Mouse (Mus musculus): ENCODE results near the gene Arid1b.
A peak's percentile ranks its signal among the peaks of the same experiment; 100 is the strongest.

Arid1b gene

DNA sequence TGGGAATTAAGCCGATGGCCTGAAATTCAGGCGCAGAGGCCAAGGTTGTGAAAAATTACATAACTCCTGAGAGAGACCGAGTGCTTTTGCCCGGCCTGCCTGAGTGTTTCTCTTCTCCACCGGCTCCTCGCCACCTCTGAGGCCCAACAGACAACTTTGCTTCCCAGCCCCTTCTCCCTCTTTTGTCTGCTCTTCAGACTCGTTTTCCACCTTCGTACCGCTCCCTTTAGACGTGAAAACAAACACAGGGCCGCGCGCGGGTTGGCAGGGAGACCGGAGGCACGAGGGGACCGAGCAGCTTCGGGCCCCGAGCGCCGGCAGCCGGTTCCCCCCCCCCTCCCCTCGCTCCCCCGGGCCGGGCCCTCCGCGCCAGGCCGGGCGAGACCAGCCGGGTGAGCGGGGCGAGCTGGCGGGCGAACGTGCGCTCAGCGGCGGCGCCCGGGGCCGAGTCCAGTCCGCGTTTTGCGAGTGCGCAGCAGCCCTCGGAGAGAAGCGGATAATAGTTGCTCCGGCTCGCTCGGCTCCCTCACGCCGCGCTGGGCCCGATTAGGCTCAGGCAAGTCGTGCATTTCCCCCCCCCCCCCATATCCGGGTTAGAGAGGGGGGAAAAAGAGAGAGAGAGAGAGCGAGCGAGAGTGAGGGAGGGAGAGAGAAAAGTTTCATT lies at the start of gene Arid1b:
Gene Arid1b, plus strand, starts transcription at position 493 of the 664 bp plus-strand sequence.
- DNase-seq (ENCODE audit: low read depth) = peak; percentile 87

DNA sequence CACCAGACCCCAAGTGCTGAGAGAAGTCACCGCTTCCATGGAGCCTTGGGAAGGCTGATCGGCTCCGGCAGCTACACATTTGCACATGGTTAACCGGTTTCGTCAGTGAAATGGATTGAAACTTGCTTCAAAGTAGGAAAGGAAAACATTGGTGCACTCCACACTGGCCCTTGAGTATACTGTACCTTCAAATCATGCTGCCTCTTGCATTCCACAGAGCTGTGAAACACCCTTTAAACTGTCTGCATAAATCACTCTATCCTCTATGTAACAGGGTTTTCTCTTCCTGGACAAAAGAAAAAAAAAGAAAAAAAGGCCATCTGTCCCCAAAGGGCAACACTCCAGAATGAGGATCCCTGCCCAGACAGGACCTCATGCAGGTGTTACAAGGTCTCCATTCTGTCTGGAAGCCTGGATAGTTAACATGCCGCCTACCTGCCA lies 48.8 kb upstream of the Arid1b start:
- DNase-seq (ENCODE audit: low read depth) = no peak

DNA sequence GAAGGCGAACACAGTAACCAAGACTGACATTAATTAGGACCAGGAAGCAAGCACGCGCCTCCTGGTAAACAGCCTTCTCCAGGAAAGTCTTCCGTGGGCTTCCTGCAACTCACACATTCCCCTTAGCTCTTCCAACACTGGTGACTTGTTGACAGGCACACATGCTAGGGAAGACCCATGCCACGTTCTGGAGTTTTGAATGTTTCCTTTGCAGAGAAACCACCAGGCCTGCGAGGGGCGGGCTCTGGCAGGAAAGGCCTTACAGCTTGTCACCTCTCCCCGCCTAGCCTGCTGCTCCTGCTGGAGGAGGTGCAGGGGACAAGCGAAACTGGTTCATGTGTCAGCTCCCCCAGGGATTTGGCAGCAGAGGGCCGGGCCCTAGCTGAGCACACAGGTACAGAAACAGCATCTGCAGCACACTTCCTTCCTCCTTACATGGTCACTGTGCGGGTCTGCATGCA lies 48.2 kb upstream of the Arid1b start:
- DNase-seq (ENCODE audit: low read depth) = no peak

DNA sequence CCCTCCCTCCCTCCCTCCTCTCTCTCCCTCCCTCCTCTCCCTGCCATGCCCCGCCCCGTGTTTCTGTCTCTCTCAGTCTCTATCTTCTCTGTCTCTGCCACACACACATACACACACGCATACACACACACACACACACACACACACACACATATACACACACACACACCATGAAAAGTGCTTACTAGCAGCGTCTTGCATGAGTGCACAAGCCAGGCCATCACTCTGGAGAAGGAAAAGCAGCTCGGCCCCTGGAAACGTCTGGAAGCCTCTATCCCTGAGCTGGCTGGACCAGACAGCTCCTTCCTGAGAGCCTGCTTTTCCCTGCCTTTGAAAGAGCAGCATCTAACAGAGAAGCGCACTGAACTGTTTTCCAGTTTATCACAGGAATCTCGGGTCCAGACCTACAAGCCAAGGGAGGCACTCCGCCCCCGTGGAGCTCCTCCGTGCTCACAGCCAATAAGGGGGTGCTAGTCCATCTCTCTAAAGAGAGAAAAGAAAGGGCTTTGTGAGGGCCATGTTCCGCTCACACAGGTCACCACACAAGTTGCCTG lies 47.6 kb upstream of the Arid1b start:
- peak; percentile 15 for DNase-seq (ENCODE audit: low read depth)

DNA sequence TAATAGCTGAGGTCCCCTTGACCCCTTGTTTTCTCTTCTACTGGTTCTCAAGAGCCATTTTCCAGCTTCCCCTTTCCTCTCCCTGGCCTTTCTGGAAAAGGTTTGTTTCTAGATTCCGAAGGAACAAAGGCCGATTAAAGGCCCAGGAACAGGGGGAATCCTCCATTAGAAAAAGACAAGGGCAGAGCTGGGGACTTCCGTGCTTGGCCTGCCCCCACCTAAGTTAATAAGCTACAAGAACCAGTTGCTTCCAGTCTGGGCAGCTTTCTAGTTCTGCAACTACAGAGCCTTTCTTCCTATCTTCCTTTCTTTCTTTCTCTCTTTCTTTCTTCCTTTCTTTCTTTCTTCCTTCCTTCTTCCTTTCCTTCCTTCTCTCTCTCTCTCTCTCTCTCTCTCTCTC lies 47.1 kb upstream of the Arid1b start:
- DNase-seq (ENCODE audit: low read depth) = no peak

GRCm38 (mm10) chr17:4947439-4947838 lies 46.7 kb upstream of the Arid1b start:
- DNase-seq (ENCODE audit: low read depth) = no peak

GRCm38 (mm10) chr17:4948501-4948900 lies 45.6 kb upstream of the Arid1b start:
- no peak for DNase-seq (ENCODE audit: low read depth)

- no peak for DNase-seq (ENCODE audit: low read depth)
These were observed 39.7 kb upstream of the Arid1b start for GRCm38 (mm10) chr17:4954431-4954830.

- no peak for DNase-seq (ENCODE audit: low read depth)
These were observed 29.8 kb upstream of the Arid1b start for GRCm38 (mm10) chr17:4964192-4964877.

- DNase-seq (ENCODE audit: low read depth) = no peak
These were observed 26.9 kb upstream of the Arid1b start for GRCm38 (mm10) chr17:4967201-4967600.

DNA sequence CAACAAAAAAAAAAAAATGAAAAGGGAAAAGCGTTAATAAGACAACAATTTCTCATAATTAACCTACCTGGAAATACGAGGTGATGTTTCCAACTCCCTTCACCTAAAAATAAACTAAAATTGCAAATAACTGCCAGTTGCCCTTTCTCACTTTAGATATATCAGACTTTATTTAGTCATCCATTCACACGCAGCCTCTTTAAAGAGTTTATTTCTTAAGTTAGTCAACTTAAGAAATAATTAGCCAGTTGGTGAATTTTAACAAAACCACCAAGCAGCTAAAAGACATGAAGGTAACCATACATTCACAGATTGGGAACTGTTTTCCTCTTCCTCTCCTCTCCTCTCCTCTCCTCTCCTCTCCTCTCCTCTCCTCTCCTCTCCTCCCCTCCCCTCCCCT lies 26.1 kb upstream of the Arid1b start:
- DNase-seq (ENCODE audit: low read depth) = no peak

- DNase-seq (ENCODE audit: low read depth) = no peak
These were observed 25.3 kb upstream of the Arid1b start for GRCm38 (mm10) chr17:4968878-4969277.

DNA sequence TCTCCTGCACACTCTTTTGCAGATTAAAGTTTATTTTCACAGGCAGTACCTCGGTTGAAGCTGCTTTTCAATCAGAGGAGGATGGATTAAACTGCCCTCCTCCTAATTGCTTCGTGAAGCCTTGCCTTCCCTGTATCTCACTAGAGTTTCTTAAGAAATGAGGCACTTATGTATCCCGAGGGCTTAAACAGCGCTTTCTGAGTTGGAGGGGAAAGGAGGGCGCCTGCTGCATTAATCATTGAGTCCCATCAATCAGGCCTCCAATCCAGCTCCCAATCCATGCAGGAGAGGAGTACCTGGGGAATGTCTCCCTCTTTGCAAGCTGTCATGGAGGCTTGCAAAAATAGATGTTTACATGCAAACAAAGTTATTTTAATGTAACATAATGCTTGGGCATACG lies 21.9 kb upstream of the Arid1b start:
- no peak for DNase-seq (ENCODE audit: low read depth)

DNA sequence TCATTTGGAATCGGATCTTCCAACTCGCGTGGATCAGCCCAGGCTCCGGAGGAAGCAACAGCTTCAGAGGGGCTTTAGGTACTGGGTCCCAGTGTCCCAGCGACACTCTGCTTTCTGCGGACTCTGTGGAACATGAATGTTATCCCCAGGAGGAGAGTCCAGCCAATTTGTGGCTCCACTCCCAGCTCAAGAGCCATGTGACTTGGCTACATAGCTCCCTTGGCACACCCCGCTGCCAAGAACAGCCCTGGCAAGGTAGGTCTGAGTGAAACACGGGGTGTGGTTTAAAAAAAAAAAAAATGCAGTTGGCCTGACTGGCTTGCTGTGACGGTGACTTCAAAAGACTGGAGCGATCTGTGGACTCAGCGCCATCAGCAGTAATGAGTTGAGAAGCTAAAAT lies 19.4 kb upstream of the Arid1b start:
- peak; percentile 69 for DNase-seq (ENCODE audit: low read depth)

GRCm38 (mm10) chr17:4980151-4980550 lies 14.0 kb upstream of the Arid1b start:
- DNase-seq (ENCODE audit: low read depth) = no peak

- no peak for DNase-seq (ENCODE audit: low read depth)
These were observed 11.3 kb upstream of the Arid1b start for GRCm38 (mm10) chr17:4982819-4983218.

DNA sequence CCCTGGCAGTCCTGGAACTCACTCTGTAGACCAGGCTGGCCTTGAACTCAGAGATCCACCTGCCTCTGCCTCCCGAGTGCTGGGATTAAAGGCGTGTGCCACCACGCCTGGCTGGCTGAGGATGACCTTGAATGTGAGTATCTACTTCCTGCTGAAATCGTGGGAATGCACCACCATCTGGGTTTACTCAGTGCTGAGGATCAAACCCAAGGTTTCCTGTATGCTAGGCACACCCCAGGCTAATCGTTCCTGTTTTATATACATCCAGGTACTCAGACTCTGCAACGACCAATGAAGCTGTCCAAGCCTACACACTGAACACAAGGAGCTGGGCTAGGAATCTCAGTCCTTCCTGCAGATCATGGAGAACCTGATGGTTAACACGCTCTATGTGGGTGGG lies 9.4 kb upstream of the Arid1b start:
- DNase-seq (ENCODE audit: low read depth) = no peak

DNA sequence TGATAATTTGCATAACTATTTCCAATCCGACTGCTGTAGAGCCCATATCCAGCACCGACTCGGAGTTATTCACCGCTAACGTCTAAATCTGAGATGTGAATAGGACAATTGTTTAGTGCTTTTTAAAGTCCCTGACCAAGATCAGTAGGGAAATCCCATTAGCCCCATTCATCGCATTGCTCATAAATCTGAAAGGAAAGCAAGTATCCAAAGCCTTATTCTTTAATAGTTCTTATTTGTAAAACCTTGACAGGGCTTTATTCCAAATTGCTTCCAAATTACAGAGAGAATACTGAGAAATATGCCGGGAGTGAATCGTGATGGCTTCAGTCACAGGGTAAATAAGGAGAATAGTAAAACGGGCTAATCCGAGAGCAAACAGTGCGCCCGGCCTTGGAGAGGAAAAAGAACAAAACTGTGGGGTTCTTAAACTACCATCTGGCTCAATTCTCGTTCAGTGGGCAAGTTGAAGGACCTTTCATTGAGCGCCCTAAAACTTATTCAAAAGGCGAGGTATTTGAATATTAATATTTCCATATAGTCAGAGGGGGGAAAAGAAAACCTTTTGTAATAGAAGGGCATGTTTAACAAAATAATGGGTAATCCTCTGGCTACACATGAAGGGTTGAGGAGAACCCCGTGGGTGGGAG lies 3.1 kb upstream of the Arid1b start:
- no peak for DNase-seq (ENCODE audit: low read depth)

DNA sequence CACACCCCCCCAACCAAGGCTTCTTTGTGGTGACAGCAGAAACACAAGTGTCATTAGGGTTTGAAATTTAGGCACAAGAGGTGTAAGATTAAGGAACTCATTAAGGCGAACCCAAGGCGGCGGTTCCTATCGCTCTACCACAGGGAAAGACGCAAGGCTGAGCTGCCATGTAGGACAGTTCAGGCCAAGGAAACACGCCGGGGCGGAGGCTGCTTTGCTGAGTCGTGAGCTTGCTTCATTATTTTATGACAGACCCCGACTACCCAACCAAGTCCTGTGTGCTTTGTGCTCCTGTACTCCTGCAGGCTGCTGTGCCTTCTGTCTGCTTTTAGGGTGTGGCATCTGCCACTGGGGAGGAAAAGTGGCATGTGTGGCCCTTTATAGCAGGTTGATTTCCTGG lies 2.5 kb upstream of the Arid1b start:
- no peak for DNase-seq (ENCODE audit: low read depth)

DNA sequence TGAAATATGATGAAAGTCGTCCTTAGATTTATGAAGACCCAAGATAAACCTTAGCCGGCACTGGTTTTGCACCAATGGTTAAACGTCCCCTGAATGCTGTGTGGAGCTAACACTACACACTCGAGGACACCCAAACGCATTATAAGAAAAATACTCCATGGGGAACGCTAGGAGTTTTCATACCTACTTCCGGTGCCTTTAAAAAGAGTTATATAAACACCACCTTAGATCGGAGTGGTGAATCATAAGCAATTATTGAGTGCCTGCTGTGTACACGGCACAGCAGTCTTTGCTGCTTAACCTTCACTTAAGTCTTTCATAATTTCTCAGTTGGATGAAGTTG lies 664 bp upstream of the Arid1b start:
- no peak for DNase-seq (ENCODE audit: low read depth)

DNA sequence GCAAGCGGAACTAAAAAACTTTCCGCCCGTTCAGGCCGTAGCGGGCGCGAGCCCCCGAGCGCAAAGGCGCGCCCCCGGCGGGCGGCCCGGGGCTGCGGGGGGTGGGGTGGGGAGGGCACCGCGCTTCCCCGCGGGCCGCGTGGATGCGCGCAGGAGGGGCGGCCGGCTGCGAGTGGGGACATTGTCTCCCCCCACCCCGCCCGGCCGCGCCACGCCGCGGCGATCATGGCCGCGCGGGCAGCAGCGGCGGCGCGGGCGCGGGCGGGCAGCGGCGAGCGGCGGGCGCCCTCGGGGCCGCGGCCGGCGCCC lies 326 bp downstream of the Arid1b start:
- DNase-seq (ENCODE audit: low read depth) = no peak

GRCm38 (mm10) chr17:4994813-4995560 lies 855 bp downstream of the Arid1b start:
- peak; percentile 84 for DNase-seq (ENCODE audit: low read depth)
